Mouse (Mus musculus) midbrain, embryonic 13.5 days (tissue): ENCODE measurements at regions not wholly inside any gene's neighbourhood (a gene's known extent, or its start where the extent isn't known, plus 50 kb on each side); places are given as distances from the start of the nearest gene placed in this dataset.
A peak's percentile ranks its signal among the peaks of the same experiment; 100 is the strongest.

Source experiments
- ATAC-seq: fragments of 200-750 bp; cut with Nextera tagmentation; 2 replicates; pipeline ENCODE4 v1.8.0; 2017; ENCODE audit warnings: mild to moderate bottlenecking, moderate TSS enrichment, moderate library complexity
- H3K27ac ChIP-seq: fragments of 300-500 bp; sonication (generic); 2 replicates; pipeline ENCODE4 v1.5.1; 2015; ENCODE audit warnings: inconsistent platforms, mild to moderate bottlenecking, moderate library complexity
- H3K27me3 ChIP-seq: fragments of 300-500 bp; sonication (generic); 2 replicates; pipeline ENCODE4 v1.6.1; 2015; ENCODE audit warnings: mild to moderate bottlenecking, inconsistent platforms
- H3K36me3 ChIP-seq: fragments of 300-500 bp; sonication (generic); 2 replicates; pipeline ENCODE4 v1.6.1; 2015; ENCODE audit warnings: mild to moderate bottlenecking, inconsistent platforms
- H3K4me1 ChIP-seq: fragments of 300-500 bp; sonication (generic); replicated peaks from 2 replicates; pipeline ENCODE4 v1.6.1; 2015; ENCODE audit warnings: inconsistent platforms
- H3K4me2 ChIP-seq: fragments of 300-500 bp; sonication (generic); replicated peaks from 2 replicates; pipeline ENCODE4 v1.6.1; 2015; ENCODE audit warnings: moderate library complexity, mild to moderate bottlenecking, inconsistent platforms
- H3K4me3 ChIP-seq: fragments of 300-500 bp; sonication (generic); replicated peaks from 2 replicates; pipeline ENCODE4 v1.5.1; 2015; ENCODE audit warnings: mild to moderate bottlenecking, inconsistent platforms
- H3K9ac ChIP-seq: fragments of 300-500 bp; sonication (generic); replicated peaks from 2 replicates; pipeline ENCODE4 v1.6.1; 2015; ENCODE audit warnings: mild to moderate bottlenecking, inconsistent platforms
- H3K9me3 ChIP-seq: fragments of 300-500 bp; sonication (generic); 2 replicates; pipeline ENCODE4 v1.6.1; 2016; ENCODE audit warnings: mild to moderate bottlenecking, inconsistent platforms
- WGBS: fragments of 180-500 bp; shearing (Covaris S2); methylation state at CpG from one replicate; pipeline ENCODE4 v1.1.7; 2015; 5-methylcytosine and 5-hydroxymethylcytosine counted together

DNA sequence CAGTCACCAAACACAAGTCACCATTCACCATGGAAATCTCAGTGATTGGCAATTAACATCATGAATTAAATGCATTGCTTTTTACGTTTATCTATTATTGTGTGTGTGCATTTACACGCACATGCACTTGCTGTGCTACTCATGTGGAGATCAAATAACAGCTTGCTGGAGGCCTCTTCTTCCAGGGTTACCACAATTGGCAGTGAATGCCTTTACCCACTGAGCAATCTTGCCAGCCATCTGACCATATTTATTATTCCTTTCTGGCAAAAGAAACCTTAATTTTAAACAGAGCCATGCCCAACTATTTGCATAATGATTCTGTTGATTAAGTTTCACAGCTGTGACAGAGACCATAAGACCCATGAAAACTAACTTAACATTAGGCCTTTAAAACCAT lies 494.5 kb upstream of the 4930412O13Rik start:
- no peaks in the 10 kb centered on the region for H3K4me1 ChIP-seq
- no peak overlapping the region for H3K4me3 ChIP-seq
- H3K27ac ChIP-seq = no peak overlapping the region
- no peak for ATAC-seq
- no peak overlapping the region for H3K9ac ChIP-seq
- no peaks in the 10 kb centered on the region for H3K36me3 ChIP-seq
- no peaks in the 10 kb centered on the region for H3K27me3 ChIP-seq
- no peaks in the 10 kb centered on the region for H3K9me3 ChIP-seq
- WGBS = 55% methylated on average over 2 of the region's 2 CpGs
- H3K4me2 ChIP-seq = no peak overlapping the region

DNA sequence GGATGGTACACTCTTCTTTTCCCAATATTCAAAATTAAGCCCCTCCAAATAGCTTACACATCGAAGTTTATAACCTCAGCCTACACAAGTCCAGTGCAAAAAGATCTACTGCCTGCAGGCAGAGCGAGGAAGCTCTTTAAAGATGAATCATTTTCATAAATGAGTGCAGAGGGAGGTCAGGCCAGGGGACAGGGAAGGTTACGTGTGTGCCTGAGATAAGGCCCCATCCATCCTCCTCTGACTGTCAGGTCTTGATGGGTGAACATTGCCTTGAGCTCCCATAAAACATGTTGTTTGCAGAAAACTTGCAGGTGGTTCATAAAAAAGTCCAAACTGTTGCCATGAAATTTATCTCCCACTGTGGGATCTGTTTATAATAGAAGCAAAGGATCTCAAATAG lies 493.0 kb upstream of the 4930412O13Rik start:
- no peak for ATAC-seq
- no peak overlapping the region for H3K27ac ChIP-seq
- no peak overlapping the region for H3K4me2 ChIP-seq
- no peak overlapping the region for H3K9ac ChIP-seq
- no peaks in the 10 kb centered on the region for H3K27me3 ChIP-seq
- H3K4me1 ChIP-seq = no peaks in the 10 kb centered on the region
- no peaks in the 10 kb centered on the region for H3K9me3 ChIP-seq
- H3K36me3 ChIP-seq = no peaks in the 10 kb centered on the region
- WGBS = 84% methylated on average over 3 of the region's 3 CpGs
- H3K4me3 ChIP-seq = no peak overlapping the region

DNA sequence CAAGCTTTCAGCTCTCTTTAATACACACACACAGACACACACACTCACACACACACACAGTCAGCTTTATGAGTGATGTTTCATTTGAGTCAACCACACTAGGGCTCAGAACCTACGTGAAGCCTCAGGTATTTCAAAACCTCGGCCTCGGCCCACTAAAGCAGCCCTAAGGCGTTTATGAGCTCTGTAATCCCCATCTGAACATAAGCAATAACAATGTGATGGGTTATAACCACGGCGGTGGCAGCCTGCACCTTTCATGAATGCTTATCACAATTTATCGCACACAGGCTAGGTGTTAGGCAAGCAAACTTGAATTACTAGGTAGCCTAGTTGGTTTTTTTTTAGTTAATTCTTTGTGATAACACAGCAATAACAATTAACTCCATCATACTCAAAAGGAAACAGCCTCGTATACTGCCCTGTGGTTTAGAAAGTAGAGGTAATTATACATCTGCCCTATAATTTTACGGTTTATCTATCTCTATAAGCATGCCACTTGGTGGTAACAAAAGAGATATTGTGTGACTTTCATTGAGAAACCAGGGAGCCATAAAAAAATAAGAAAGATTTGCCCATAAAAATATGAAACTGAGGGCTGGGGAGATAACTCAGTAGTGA lies 485.6 kb upstream of the 4930412O13Rik start:
- 84% methylated on average over 9 of the region's 9 CpGs for WGBS
- no peaks in the 10 kb centered on the region for H3K4me1 ChIP-seq
- ATAC-seq = no peak
- H3K9ac ChIP-seq = no peak overlapping the region
- H3K4me3 ChIP-seq = no peak overlapping the region
- no peaks in the 10 kb centered on the region for H3K9me3 ChIP-seq
- no peak overlapping the region for H3K27ac ChIP-seq
- H3K27me3 ChIP-seq = no peaks in the 10 kb centered on the region
- no peaks in the 10 kb centered on the region for H3K36me3 ChIP-seq
- H3K4me2 ChIP-seq = no peak overlapping the region

DNA sequence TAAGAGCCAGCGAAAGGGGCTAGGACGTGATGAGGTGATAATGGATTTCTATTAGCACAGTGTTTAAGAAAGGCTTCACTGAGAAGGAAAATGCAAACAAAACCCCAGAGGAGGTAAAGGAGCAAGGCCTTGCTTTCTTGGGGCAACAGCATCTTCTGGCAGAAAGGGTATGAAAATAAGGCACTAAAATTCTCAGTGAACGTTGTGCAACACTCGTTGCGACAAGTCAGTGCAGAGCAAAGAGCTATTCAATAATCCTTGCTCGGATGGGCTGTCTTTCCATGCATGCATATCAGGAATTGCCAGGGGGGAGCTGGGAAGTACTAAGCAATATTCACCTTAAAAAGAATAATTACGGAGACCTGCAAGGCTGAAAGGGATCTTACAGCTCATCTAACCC lies 479.6 kb upstream of the 4930412O13Rik start:
- no peak overlapping the region for H3K4me3 ChIP-seq
- no peaks in the 10 kb centered on the region for H3K27me3 ChIP-seq
- H3K27ac ChIP-seq = no peak overlapping the region
- no peaks in the 10 kb centered on the region for H3K9me3 ChIP-seq
- H3K9ac ChIP-seq = no peak overlapping the region
- ATAC-seq = no peak
- H3K4me1 ChIP-seq = no peaks in the 10 kb centered on the region
- H3K36me3 ChIP-seq = no peaks in the 10 kb centered on the region
- H3K4me2 ChIP-seq = no peak overlapping the region
- WGBS = 88% methylated on average over 7 of the region's 7 CpGs

DNA sequence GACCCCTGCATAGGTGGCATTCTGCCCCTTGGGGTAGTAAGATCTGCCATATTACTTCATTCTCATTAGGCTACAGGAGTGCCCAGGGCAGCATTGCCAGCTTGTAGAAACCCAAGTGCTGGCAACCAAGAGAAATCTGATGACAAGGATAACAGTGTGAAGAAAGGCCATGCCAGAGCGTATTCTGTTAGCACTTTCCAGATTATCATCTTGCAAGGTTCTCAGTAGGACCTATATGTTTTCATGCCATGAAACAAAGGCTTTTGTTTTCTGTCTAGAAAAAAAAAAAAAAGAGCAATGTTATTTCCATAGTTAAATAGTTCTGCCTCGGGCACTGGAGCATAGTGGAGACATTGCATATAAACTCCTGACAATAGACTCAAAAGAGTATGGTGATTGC lies 478.8 kb upstream of the 4930412O13Rik start:
- no peaks in the 10 kb centered on the region for H3K27me3 ChIP-seq
- 67% methylated on average over 2 of the region's 2 CpGs for WGBS
- H3K27ac ChIP-seq = no peak overlapping the region
- H3K9ac ChIP-seq = no peak overlapping the region
- no peaks in the 10 kb centered on the region for H3K9me3 ChIP-seq
- ATAC-seq = no peak
- no peaks in the 10 kb centered on the region for H3K4me1 ChIP-seq
- H3K4me3 ChIP-seq = no peak overlapping the region
- no peaks in the 10 kb centered on the region for H3K36me3 ChIP-seq
- H3K4me2 ChIP-seq = no peak overlapping the region

DNA sequence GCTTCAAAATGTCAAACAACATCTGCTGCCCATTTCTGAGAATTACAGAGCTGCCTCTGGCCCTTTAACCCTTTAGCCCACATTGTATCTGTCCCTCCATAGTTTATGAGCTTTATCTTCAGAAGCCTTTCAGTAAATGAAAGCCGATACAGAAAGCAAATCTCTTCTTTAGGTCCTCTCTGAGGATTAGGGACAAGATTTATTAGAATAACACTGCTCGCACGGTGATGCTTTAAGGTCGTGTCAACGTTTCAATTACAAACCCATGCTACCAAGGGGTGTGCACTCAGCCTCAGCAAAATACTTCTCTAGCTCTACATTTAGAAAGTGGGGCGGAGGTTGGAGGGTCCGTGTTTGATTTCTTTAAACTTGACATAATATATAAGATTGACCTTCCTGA lies 472.0 kb upstream of the 4930412O13Rik start:
- Histone ChIP-seq H3K4me1 (no peaks in the 10 kb centered on the region), H3K4me2 (no peak overlapping the region), H3K27me3 (no peaks in the 10 kb centered on the region), H3K9ac (no peak overlapping the region), H3K4me3 (no peak overlapping the region), H3K36me3 (no peaks in the 10 kb centered on the region), H3K9me3 (no peaks in the 10 kb centered on the region), H3K27ac (no peak overlapping the region)
- WGBS = 55% methylated on average over 7 of the region's 7 CpGs
- no peak for ATAC-seq

DNA sequence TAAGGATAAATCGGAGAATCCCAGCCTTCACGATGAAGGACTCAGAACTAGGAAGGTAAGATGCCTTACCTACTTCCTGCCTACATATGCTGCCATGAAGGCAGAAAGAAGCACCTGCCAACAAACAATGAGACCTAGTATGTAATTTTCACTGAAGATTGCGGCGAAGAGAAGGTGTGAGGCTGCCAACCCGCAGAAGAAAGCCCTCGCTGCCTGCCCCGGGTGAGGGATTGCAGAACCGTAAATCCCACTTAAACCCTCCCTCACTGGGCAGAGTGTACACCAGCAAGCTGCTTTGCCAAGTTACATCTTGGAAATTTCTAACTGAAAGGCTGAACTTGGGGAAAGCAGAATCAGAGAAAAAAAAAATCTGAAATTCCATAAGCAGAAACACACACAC lies 458.4 kb upstream of the 4930412O13Rik start:
- Histone ChIP-seq H3K27ac (no peak overlapping the region), H3K9ac (no peak overlapping the region), H3K4me3 (no peak overlapping the region), H3K9me3 (no peaks in the 10 kb centered on the region), H3K27me3 (no peaks in the 10 kb centered on the region), H3K4me1 (peaks cover 6% of the 10 kb centered on the region), H3K4me2 (no peak overlapping the region), H3K36me3 (no peaks in the 10 kb centered on the region)
- no peak for ATAC-seq
- WGBS = 69% methylated on average over 8 of the region's 8 CpGs

DNA sequence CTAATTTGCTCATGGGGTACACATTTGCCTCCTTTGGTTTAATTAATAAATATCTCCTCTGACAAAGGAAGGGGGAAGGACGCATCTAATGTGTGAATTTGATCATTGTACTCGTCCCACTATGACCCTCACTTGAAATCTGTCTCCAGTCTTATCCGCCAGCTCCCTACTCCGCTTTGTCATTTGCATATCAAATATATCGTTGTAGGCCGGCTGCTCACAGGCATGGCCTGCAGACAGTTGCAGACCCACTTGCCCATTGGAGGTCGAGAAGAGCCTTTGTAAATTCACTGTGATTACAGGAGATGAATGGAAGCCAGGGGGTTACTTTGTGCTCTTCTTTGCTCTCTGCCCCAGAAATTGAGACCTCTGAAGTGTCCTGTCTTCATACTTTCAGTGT lies 457.5 kb upstream of the 4930412O13Rik start:
- Histone ChIP-seq H3K27ac (no peak overlapping the region), H3K36me3 (no peaks in the 10 kb centered on the region), H3K27me3 (no peaks in the 10 kb centered on the region), H3K4me2 (no peak overlapping the region; the same call in 1 of the 2 replicates), H3K9me3 (no peaks in the 10 kb centered on the region), H3K9ac (no peak overlapping the region), H3K4me3 (no peak overlapping the region), H3K4me1 (peaks cover 6% of the 10 kb centered on the region)
- 8% methylated on average over 7 of the region's 7 CpGs for WGBS
- peak; percentile 72; the same call in 1 of the 2 replicates for ATAC-seq

DNA sequence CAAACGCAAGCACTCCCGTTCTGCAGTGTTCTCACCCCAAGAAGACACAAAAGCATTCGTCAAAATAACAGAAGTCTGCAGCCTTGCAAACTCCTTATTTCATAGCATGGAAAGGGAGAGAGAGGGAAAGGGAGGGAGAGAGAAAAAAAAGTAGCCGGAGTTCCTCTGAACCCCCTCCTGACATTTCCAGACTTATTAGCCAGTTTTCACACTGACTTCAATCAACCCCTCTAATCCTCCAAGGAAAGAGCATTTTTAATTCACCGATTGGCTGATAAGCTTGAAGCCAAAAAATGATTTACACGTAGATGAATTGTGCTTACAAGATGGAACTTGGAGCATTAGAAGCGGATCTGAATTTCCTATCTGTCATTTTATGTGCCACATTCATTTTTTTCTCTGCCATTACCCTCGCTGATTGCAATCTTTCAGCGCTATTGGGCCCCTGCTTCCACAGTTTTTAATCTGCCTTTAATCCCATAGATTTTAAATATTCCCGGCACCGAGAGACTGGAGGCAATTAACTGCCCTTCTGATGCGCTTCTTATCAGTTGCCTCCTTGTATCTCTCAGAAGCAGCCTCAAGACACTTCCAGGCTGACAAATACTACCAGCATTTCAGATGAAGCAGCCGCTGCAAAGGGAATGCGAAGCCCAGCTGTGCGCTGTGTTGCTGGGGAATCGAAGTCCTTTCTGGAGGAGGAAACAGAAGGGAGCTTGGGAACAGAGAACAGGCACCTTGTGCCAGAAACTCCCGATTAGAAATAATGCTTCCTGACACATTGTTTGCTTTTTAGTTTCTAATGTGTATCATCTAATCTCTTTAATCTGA lies 447.7 kb upstream of the 4930412O13Rik start:
- Histone ChIP-seq H3K4me2 (peak overlapping the region; percentile 38), H3K36me3 (no peaks in the 10 kb centered on the region), H3K4me1 (peaks cover 31% of the 10 kb centered on the region), H3K9ac (no peak overlapping the region), H3K4me3 (no peak overlapping the region), H3K27ac (peak overlapping the region; percentile 82), H3K9me3 (no peaks in the 10 kb centered on the region), H3K27me3 (no peaks in the 10 kb centered on the region)
- 22% methylated on average over 17 of the region's 17 CpGs for WGBS
- peak; percentile 83 for ATAC-seq

DNA sequence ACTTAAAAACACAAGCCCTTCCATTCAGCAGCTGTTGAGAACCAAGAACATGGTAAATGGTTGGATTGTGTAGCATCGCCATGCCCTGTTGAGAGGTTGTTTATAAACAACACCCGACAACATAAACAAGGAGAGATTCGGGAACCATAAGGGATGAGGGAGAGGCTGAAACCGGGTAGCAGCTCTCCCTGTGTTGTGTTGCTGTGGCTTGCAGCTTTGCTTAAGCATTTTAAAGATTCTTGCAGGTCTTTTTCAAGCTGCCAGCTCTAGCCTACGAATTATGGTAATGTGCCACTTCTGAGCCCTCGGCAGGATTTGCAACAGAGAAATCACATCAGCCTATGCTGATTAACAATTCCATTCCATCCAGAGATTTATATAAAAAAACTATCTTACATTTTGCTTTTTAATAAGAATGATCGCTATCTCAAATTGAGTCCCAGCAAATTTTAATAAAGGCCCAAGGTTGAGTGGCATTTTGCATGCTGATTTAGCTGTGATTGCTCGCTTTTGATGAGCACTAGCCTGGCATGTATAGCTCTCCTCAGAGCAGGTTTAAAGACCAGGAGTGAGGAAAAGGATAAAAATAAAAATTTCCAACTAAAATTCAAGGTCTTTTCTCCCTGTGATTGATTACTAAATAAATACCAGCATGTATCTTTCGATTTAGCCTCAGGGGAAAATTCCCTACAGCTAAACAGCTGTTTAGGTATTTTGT lies 445.7 kb upstream of the 4930412O13Rik start:
- H3K36me3 ChIP-seq = no peaks in the 10 kb centered on the region
- WGBS = 51% methylated on average over 9 of the region's 9 CpGs
- H3K9me3 ChIP-seq = no peaks in the 10 kb centered on the region
- no peak overlapping the region for H3K4me3 ChIP-seq
- H3K4me1 ChIP-seq = peaks cover 31% of the 10 kb centered on the region
- no peaks in the 10 kb centered on the region for H3K27me3 ChIP-seq
- ATAC-seq = peak; percentile 71
- peak overlapping the region; percentile 82 for H3K27ac ChIP-seq
- H3K9ac ChIP-seq = no peak overlapping the region
- 0 out of 2 replicates have a peak overlapping the region, but pooled peaks have one; percentile 13 for H3K4me2 ChIP-seq

DNA sequence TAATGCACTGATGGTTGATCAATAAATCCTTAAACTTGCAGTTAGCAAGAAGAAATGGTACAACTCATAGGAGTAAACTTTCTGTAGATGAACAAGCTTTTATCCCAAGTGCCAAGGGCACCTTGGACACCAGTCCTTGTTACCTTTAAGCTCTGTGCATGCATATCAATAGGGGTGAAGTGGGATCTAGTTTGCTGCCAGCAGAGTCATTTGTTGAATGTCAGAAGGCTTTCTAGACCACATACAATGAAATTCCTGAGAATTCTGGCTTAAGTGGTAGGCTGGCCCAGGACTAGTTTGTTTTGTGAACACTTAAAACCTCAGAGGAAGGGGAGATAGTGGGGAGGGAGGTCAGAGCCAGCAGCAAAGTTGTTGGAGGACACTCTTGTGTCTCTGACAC lies 437.9 kb upstream of the 4930412O13Rik start:
- no peaks in the 10 kb centered on the region for H3K9me3 ChIP-seq
- no peaks in the 10 kb centered on the region for H3K36me3 ChIP-seq
- no peak for ATAC-seq
- H3K4me1 ChIP-seq = no peaks in the 10 kb centered on the region
- no peaks in the 10 kb centered on the region for H3K27me3 ChIP-seq
- no peak overlapping the region for H3K9ac ChIP-seq
- no peak overlapping the region for H3K27ac ChIP-seq
- no peak overlapping the region for H3K4me2 ChIP-seq
- H3K4me3 ChIP-seq = no peak overlapping the region

DNA sequence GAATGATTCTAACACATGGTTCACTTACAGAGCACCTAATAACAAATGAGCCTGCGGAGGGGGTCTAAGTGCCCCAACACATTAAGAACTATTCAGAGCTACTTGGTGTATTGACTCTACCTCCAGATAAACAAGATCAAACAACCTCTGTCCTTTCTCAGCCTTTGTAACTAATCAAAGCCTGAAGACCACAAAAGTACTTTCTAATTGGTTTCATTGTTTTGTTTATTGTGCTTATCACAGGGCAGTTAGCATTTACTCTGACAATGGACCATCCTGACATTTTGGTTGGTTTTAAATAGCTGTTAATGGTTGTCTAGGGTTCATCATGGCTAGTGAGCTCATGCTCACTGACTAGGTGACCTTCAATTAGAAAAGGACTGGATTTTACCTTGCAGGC lies 435.2 kb upstream of the 4930412O13Rik start:
- H3K27ac ChIP-seq = no peak overlapping the region
- no peak overlapping the region for H3K9ac ChIP-seq
- WGBS = 93% methylated on average over 1 of the region's 1 CpGs
- H3K4me2 ChIP-seq = no peak overlapping the region
- H3K4me1 ChIP-seq = no peaks in the 10 kb centered on the region
- H3K36me3 ChIP-seq = no peaks in the 10 kb centered on the region
- H3K27me3 ChIP-seq = no peaks in the 10 kb centered on the region
- no peak for ATAC-seq
- no peaks in the 10 kb centered on the region for H3K9me3 ChIP-seq
- no peak overlapping the region for H3K4me3 ChIP-seq
